Mouse (Mus musculus): Measurements from ENCODE around the gene Dhx33. TPM values are rescaled to one million over a fixed set of nuclear protein-coding genes. Genes with fewer than 3 reads are reported as not detected.

Gene Dhx33
- 5.9 and 6.2 TPM in 2 replicates for polyA plus RNA-seq (2015; fragmentation: Nextera tagmentation; extraction: Ambion mirVana)

- H3K36me3 ChIP-seq (ENCODE audit: insufficient read depth, low read length): 0 out of 2 replicates have a peak, but pooled peaks cover 2% of the 10 kb centered on the region
- peaks cover 9% of the 10 kb centered on the region for H3K4me1 ChIP-seq (ENCODE audit: insufficient read depth, low read depth, low read length)
- peak; percentile 99 for DNase-seq (ENCODE audit: low spot score)
- under 1% methylated on average over 34 of the region's 35 CpGs for WGBS
- peak within 1 kb of the TSS; percentile 91 for H3K4me2 ChIP-seq (replicated peaks; ENCODE audit: low read depth, low read length)
- peak within 1 kb of the TSS; percentile 51 for H3K9ac ChIP-seq (replicated peaks; ENCODE audit: low read depth)
- peak within 1 kb of the TSS; percentile 66 for H3K27ac ChIP-seq (ENCODE audit: low read length)
- TF ChIP-seq EP300 (IDR thresholded peaks at IDR 0.05): peak; percentile 51
- peak; percentile 70 for TF ChIP-seq CTCF (IDR thresholded peaks at IDR 0.05)
- ATAC-seq: peak; percentile 99
- H3K4me3 ChIP-seq (ENCODE audit: low read depth, low read length): peak within 1 kb of the TSS; percentile 93
- no peaks in the 10 kb centered on the region for H3K9me3 ChIP-seq (ENCODE audit: low read length)
- H3K27me3 ChIP-seq (replicated peaks; ENCODE audit: insufficient read depth, low read length): no peaks in the 10 kb centered on the region
Measured at GRCm38 (mm10) chr11:71004316-71004773, at the start of gene Dhx33. Gene Dhx33, minus strand, starts transcription at chr11:71004437.

- ATAC-seq (0 out of 2 replicates have a peak, but pooled peaks have one; percentile 35), DNase-seq (ENCODE audit: low spot score) (peak; percentile 64)
Measured at GRCm38 (mm10) chr11:71052554-71052953, 48.3 kb upstream of the Dhx33 start.

GRCm38 (mm10) chr11:71039526-71040298, 35.5 kb upstream of the Dhx33 start:
- WGBS: 93% methylated on average over 5 of the region's 5 CpGs
- ATAC-seq: no peak
- Histone ChIP-seq H3K4me3 (ENCODE audit: low read depth, low read length) (no peak overlapping the region), H3K27ac (ENCODE audit: low read length) (no peak overlapping the region), H3K9me3 (ENCODE audit: low read length) (no peaks in the 10 kb centered on the region), H3K36me3 (ENCODE audit: insufficient read depth, low read length) (no peaks in the 10 kb centered on the region), H3K4me2 (replicated peaks; ENCODE audit: low read depth, low read length) (no peak overlapping the region), H3K4me1 (ENCODE audit: insufficient read depth, low read depth, low read length) (no peaks in the 10 kb centered on the region), H3K27me3 (replicated peaks; ENCODE audit: insufficient read depth, low read length) (no peaks in the 10 kb centered on the region), H3K9ac (replicated peaks; ENCODE audit: low read depth) (no peak overlapping the region)
- no peak for TF ChIP-seq EP300 (IDR thresholded peaks at IDR 0.05)
- TF ChIP-seq CTCF (IDR thresholded peaks at IDR 0.05): no peak
- no peak for DNase-seq (ENCODE audit: low spot score)

More at GRCm38 (mm10) chr11:71052554-71052953, 48.3 kb upstream of the Dhx33 start:
- Histone ChIP-seq H3K9me3 (ENCODE audit: low read length) (no peaks in the 10 kb centered on the region), H3K4me3 (ENCODE audit: low read depth, low read length) (no peak overlapping the region), H3K36me3 (ENCODE audit: insufficient read depth, low read length) (no peaks in the 10 kb centered on the region), H3K9ac (replicated peaks; ENCODE audit: low read depth) (no peak overlapping the region), H3K4me2 (replicated peaks; ENCODE audit: low read depth, low read length) (no peak overlapping the region), H3K27ac (ENCODE audit: low read length) (no peak overlapping the region), H3K4me1 (ENCODE audit: insufficient read depth, low read depth, low read length) (no peaks in the 10 kb centered on the region), H3K27me3 (replicated peaks; ENCODE audit: insufficient read depth, low read length) (no peaks in the 10 kb centered on the region)
- 0% methylated on average over 1 of the region's 1 CpGs for WGBS
- TF ChIP-seq EP300 (IDR thresholded peaks at IDR 0.05): no peak
- peak; percentile 79 for TF ChIP-seq CTCF (IDR thresholded peaks at IDR 0.05)

- DNase-seq (ENCODE audit: low spot score): peak; percentile 71
- Histone ChIP-seq H3K27ac (ENCODE audit: low read length) (no peak within 1 kb of the TSS), H3K4me1 (ENCODE audit: insufficient read depth, low read depth, low read length) (no peaks in the 10 kb centered on the region)
Measured at GRCm38 (mm10) chr11:71033163-71033761, 29.0 kb upstream of the Dhx33 start, which contains the start of gene 6330403K07Rik. Gene 6330403K07Rik, minus strand, starts transcription at chr11:71033513.

GRCm38 (mm10) chr11:71032491-71033162, 28.4 kb upstream of the Dhx33 start:
- no peak for TF ChIP-seq EP300 (IDR thresholded peaks at IDR 0.05)
- TF ChIP-seq CTCF (IDR thresholded peaks at IDR 0.05): no peak

More at GRCm38 (mm10) chr11:71033163-71033761, 29.0 kb upstream of the Dhx33 start, which contains the start of gene 6330403K07Rik:
- H3K9me3 ChIP-seq (ENCODE audit: low read length): no peaks in the 10 kb centered on the region
- H3K4me3 ChIP-seq (ENCODE audit: low read depth, low read length): peak within 1 kb of the TSS; percentile 38
- no peaks in the 10 kb centered on the region for H3K36me3 ChIP-seq (ENCODE audit: insufficient read depth, low read length)
- H3K9ac ChIP-seq (replicated peaks; ENCODE audit: low read depth): 0 out of 2 replicates have a peak within 1 kb of the TSS, but pooled peaks have one; percentile 6
- H3K4me2 ChIP-seq (replicated peaks; ENCODE audit: low read depth, low read length): peak within 1 kb of the TSS; percentile 69
- H3K27me3 ChIP-seq (replicated peaks; ENCODE audit: insufficient read depth, low read length): no peaks in the 10 kb centered on the region
- 2% methylated on average over 26 of the region's 31 CpGs for WGBS
- TF ChIP-seq CTCF (IDR thresholded peaks at IDR 0.05) (no peak), EP300 (IDR thresholded peaks at IDR 0.05) (no peak)
- peak; percentile 94 for ATAC-seq

More at GRCm38 (mm10) chr11:71032491-71033162, 28.4 kb upstream of the Dhx33 start:
- no peak overlapping the region for H3K9ac ChIP-seq (replicated peaks; ENCODE audit: low read depth)
- WGBS: 10% methylated on average over 26 of the region's 26 CpGs
- peaks cover 3% of the 10 kb centered on the region; the same call in 1 of the 2 replicates for H3K36me3 ChIP-seq (ENCODE audit: insufficient read depth, low read length)
- peak overlapping the region; percentile 38 for H3K4me3 ChIP-seq (ENCODE audit: low read depth, low read length)
- DNase-seq (ENCODE audit: low spot score) (no peak), ATAC-seq (no peak)
- H3K9me3 ChIP-seq (ENCODE audit: low read length): no peaks in the 10 kb centered on the region
- H3K27ac ChIP-seq (ENCODE audit: low read length): no peak overlapping the region
- no peaks in the 10 kb centered on the region for H3K4me1 ChIP-seq (ENCODE audit: insufficient read depth, low read depth, low read length)
- H3K4me2 ChIP-seq (replicated peaks; ENCODE audit: low read depth, low read length): peak overlapping the region; percentile 69
- H3K27me3 ChIP-seq (replicated peaks; ENCODE audit: insufficient read depth, low read length): no peaks in the 10 kb centered on the region

Measured in lung, postnatal 0 days (tissue).